Mouse (Mus musculus): ENCODE data around the gene Rnf220. TPM values are rescaled to one million over a fixed set of nuclear protein-coding genes. Genes with fewer than 3 reads are reported as not detected.
A peak's percentile ranks its signal among the peaks of the same experiment; 100 is the strongest.

Gene Rnf220
- polyA plus RNA-seq, 1 experiment from 2014 or later, result 76.1 TPM

GRCm38 (mm10) chr4:117410049-117410410, 86.8 kb downstream of the Rnf220 start:
- Histone ChIP-seq H3K4me3 (ENCODE audit: low read depth, low read length) (no peak overlapping the region), H3K36me3 (ENCODE audit: insufficient read depth) (no peaks in the 10 kb centered on the region), H3K27me3 (ENCODE audit: insufficient read depth, low read length) (no peaks in the 10 kb centered on the region), H3K9me3 (ENCODE audit: low read depth, low read length) (no peaks in the 10 kb centered on the region), H3K4me2 (no peak overlapping the region), H3K4me1 (ENCODE audit: insufficient read depth) (no peaks in the 10 kb centered on the region), H3K9ac (no peak overlapping the region), H3K27ac (ENCODE audit: low read depth) (no peak overlapping the region)
- no peak for TF ChIP-seq CTCF (IDR thresholded peaks at IDR 0.05; ENCODE audit: low read depth)
- DNase-seq, result no peak
- ATAC-seq (ENCODE audit: insufficient read depth), result no peak
- 36% methylated on average over 3 of the region's 3 CpGs for WGBS

DNA sequence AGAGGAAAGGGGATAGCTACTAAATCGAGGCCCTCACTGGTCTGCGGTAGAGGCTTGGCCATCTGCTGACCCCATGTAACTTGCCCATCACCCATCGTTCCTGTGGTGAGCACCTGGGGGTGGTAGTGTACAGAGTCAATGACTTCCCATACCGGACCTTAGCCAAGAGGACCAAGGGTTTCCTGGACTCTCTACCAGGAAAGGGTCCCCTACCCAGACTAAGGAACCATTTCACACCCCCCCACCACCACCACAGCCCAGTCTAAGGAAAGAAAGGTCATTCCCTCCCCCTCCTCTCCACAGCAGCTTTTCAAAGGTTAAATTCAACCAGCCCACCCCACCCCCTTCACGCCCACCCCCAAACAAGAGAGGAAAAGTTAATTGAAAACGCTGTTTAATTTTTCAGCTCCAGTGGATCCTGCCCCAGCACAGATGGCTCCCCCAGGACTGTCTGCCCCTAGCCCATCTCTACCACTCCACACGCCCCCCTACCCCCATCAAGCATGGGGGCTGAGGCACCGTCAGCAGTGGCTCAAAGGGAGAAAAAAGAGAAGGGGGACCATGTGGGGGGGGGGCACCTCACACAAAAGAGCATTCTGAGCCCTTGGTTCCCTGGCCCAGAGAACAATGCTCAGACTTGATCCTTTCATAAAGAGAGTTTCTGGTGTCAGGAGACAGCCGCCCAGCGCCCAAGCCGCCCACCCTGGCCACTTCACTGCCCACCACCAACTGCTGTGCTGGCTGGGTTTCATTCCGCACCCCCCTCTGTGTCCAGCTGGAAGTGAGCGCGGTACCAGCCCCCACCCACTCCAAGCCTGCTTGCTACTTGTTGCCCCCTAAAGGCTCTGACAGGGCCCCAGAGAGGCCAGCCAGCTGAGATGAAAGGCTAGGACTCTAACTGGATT, 87.5 kb downstream of the Rnf220 start:
- ATAC-seq (ENCODE audit: insufficient read depth) (no peak), DNase-seq (no peak)
- TF ChIP-seq CTCF (IDR thresholded peaks at IDR 0.05; ENCODE audit: low read depth), result no peak
- H3K9me3 ChIP-seq (ENCODE audit: low read depth, low read length), result no peaks in the 10 kb centered on the region
- H3K9ac ChIP-seq, result no peak overlapping the region
- H3K36me3 ChIP-seq (ENCODE audit: insufficient read depth), result no peaks in the 10 kb centered on the region
- 61% methylated on average over 14 of the region's 14 CpGs for WGBS
- H3K4me2 ChIP-seq, result no peak overlapping the region
- H3K27ac ChIP-seq (ENCODE audit: low read depth), result no peak overlapping the region
- no peak overlapping the region for H3K4me3 ChIP-seq (ENCODE audit: low read depth, low read length)
- no peaks in the 10 kb centered on the region for H3K4me1 ChIP-seq (ENCODE audit: insufficient read depth)
- no peaks in the 10 kb centered on the region for H3K27me3 ChIP-seq (ENCODE audit: insufficient read depth, low read length)

DNA sequence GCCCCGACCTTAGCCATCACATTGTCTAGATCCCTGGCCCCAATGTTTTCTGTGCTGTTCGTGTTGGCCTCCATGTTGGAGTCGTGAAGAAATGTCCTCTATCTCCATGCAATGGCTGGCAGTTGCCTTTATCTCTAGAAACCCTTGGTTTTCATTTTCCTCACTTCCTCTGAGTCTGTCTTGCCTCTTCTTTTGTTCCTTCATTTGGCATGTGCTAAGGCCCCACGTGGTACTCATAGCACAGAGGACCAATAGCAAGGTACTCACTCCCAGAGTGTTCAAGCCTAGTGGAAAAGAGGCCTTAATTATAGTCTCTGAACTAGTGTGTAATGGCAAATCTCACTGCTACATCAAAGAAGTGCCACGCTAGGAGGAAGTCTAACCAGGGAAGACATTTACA, 88.9 kb downstream of the Rnf220 start:
- no peaks in the 10 kb centered on the region for H3K9me3 ChIP-seq (ENCODE audit: low read depth, low read length)
- H3K4me3 ChIP-seq (ENCODE audit: low read depth, low read length), result no peak overlapping the region
- H3K27ac ChIP-seq (ENCODE audit: low read depth), result no peak overlapping the region
- no peaks in the 10 kb centered on the region for H3K36me3 ChIP-seq (ENCODE audit: insufficient read depth)
- H3K4me1 ChIP-seq (ENCODE audit: insufficient read depth), result no peaks in the 10 kb centered on the region
- DNase-seq (no peak), ATAC-seq (ENCODE audit: insufficient read depth) (no peak)
- no peaks in the 10 kb centered on the region for H3K27me3 ChIP-seq (ENCODE audit: insufficient read depth, low read length)
- H3K9ac ChIP-seq, result no peak overlapping the region
- no peak overlapping the region for H3K4me2 ChIP-seq
- TF ChIP-seq CTCF (IDR thresholded peaks at IDR 0.05; ENCODE audit: low read depth), result no peak
- 84% methylated on average over 5 of the region's 5 CpGs for WGBS

GRCm38 (mm10) chr4:117405999-117406398, 90.9 kb downstream of the Rnf220 start:
- Histone ChIP-seq H3K27me3 (ENCODE audit: insufficient read depth, low read length) (no peaks in the 10 kb centered on the region), H3K9me3 (ENCODE audit: low read depth, low read length) (no peaks in the 10 kb centered on the region), H3K4me2 (no peak overlapping the region), H3K4me3 (ENCODE audit: low read depth, low read length) (no peak overlapping the region), H3K27ac (ENCODE audit: low read depth) (no peak overlapping the region), H3K9ac (no peak overlapping the region), H3K36me3 (ENCODE audit: insufficient read depth) (no peaks in the 10 kb centered on the region), H3K4me1 (ENCODE audit: insufficient read depth) (no peaks in the 10 kb centered on the region)
- ATAC-seq (ENCODE audit: insufficient read depth), result no peak
- TF ChIP-seq CTCF (IDR thresholded peaks at IDR 0.05; ENCODE audit: low read depth), result no peak
- DNase-seq, result no peak
- WGBS, result 32% methylated on average over 9 of the region's 9 CpGs

DNA sequence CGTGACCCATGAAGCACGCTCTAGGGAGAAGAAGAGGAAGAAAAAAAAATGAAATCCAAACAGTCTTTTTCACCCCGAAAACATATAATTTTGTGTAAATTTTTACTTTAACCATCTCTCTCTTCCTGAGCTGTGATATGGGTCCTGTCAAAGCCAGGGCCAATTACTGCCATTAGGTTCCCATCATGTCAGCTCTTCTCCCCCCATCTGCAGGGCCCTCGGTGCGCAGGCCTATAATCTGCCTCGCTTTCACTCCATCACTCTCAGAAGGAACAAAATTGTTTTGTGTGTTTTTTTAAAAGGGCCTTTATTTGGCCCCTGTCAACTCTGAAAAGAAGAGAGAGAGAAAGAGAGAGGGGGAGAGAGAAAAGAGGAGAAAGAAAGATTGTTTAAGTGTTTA, 91.6 kb downstream of the Rnf220 start:
- Histone ChIP-seq H3K4me1 (ENCODE audit: insufficient read depth) (no peaks in the 10 kb centered on the region), H3K27me3 (ENCODE audit: insufficient read depth, low read length) (no peaks in the 10 kb centered on the region), H3K4me3 (ENCODE audit: low read depth, low read length) (no peak overlapping the region), H3K36me3 (ENCODE audit: insufficient read depth) (no peaks in the 10 kb centered on the region), H3K9me3 (ENCODE audit: low read depth, low read length) (no peaks in the 10 kb centered on the region), H3K27ac (ENCODE audit: low read depth) (no peak overlapping the region), H3K9ac (no peak overlapping the region), H3K4me2 (no peak overlapping the region)
- DNase-seq (no peak), ATAC-seq (ENCODE audit: insufficient read depth) (no peak)
- TF ChIP-seq CTCF (IDR thresholded peaks at IDR 0.05; ENCODE audit: low read depth), result no peak
- 62% methylated on average over 6 of the region's 6 CpGs for WGBS

GRCm38 (mm10) chr4:117403411-117403810, 93.4 kb downstream of the Rnf220 start:
- H3K4me3 ChIP-seq (ENCODE audit: low read depth, low read length), result no peak overlapping the region
- H3K27ac ChIP-seq (ENCODE audit: low read depth), result no peak overlapping the region
- H3K4me2 ChIP-seq, result no peak overlapping the region
- no peaks in the 10 kb centered on the region for H3K4me1 ChIP-seq (ENCODE audit: insufficient read depth)
- DNase-seq (no peak), ATAC-seq (ENCODE audit: insufficient read depth) (no peak)
- 19% methylated on average over 3 of the region's 3 CpGs for WGBS
- H3K27me3 ChIP-seq (ENCODE audit: insufficient read depth, low read length), result no peaks in the 10 kb centered on the region
- H3K9me3 ChIP-seq (ENCODE audit: low read depth, low read length), result no peaks in the 10 kb centered on the region
- no peak overlapping the region for H3K9ac ChIP-seq
- no peaks in the 10 kb centered on the region for H3K36me3 ChIP-seq (ENCODE audit: insufficient read depth)
- TF ChIP-seq CTCF (IDR thresholded peaks at IDR 0.05; ENCODE audit: low read depth), result no peak

GRCm38 (mm10) chr4:117397128-117397527, 99.7 kb downstream of the Rnf220 start:
- 39% methylated on average over 11 of the region's 11 CpGs for WGBS
- H3K9ac ChIP-seq, result no peak overlapping the region

More at GRCm38 (mm10) chr4:117397128-117397527, 99.7 kb downstream of the Rnf220 start:
- peak; percentile 21 for DNase-seq
- no peak for ATAC-seq (ENCODE audit: insufficient read depth)
- peaks cover 2% of the 10 kb centered on the region; the same call in 1 of the 2 replicates for H3K4me1 ChIP-seq (ENCODE audit: insufficient read depth)
- no peaks in the 10 kb centered on the region for H3K36me3 ChIP-seq (ENCODE audit: insufficient read depth)
- H3K27ac ChIP-seq (ENCODE audit: low read depth), result no peak overlapping the region
- H3K27me3 ChIP-seq (ENCODE audit: insufficient read depth, low read length), result no peaks in the 10 kb centered on the region
- no peak overlapping the region for H3K4me2 ChIP-seq
- TF ChIP-seq CTCF (IDR thresholded peaks at IDR 0.05; ENCODE audit: low read depth), result no peak
- no peak overlapping the region for H3K4me3 ChIP-seq (ENCODE audit: low read depth, low read length)
- no peaks in the 10 kb centered on the region for H3K9me3 ChIP-seq (ENCODE audit: low read depth, low read length)
